Mouse (Mus musculus): ENCODE measurements around the gene Gstm7.
"Not testable (repeated sequence)": the region's sequence is repeated elsewhere in the genome, so short reads cannot be mapped to it uniquely, and the experiment has no call there.

Gstm7 gene

GRCm38 (mm10) chr3:107932128-107932527, 511 bp upstream of the Gstm7 start:
- no peak for DNase-seq

GRCm38 (mm10) chr3:107931134-107931533, 483 bp downstream of the Gstm7 start:
- DNase-seq, result no peak

GRCm38 (mm10) chr3:107929731-107930130, 1.9 kb downstream of the Gstm7 start:
- peak; percentile 71 for DNase-seq

GRCm38 (mm10) chr3:107929243-107929642, 2.4 kb downstream of the Gstm7 start:
- no peak for DNase-seq

GRCm38 (mm10) chr3:107928691-107929090, 2.9 kb downstream of the Gstm7 start:
- peak; percentile 58 for DNase-seq

- no peak for DNase-seq
Observed at GRCm38 (mm10) chr3:107927841-107928240, 3.8 kb downstream of the Gstm7 start.

- DNase-seq, result no peak
Observed at GRCm38 (mm10) chr3:107925335-107925734, 6.3 kb downstream of the Gstm7 start.

- no peak for DNase-seq
Observed at GRCm38 (mm10) chr3:107920348-107920747, 11.3 kb downstream of the Gstm7 start.

GRCm38 (mm10) chr3:107917783-107918408, 13.7 kb downstream of the Gstm7 start:
- DNase-seq, result peak; percentile 83

- DNase-seq, result no peak
Observed at GRCm38 (mm10) chr3:107917097-107917496, 14.5 kb downstream of the Gstm7 start.

- DNase-seq, result no peak
Observed at GRCm38 (mm10) chr3:107916674-107917073, 14.9 kb downstream of the Gstm7 start.

- DNase-seq, result no peak
Observed at GRCm38 (mm10) chr3:107905942-107906341, 25.7 kb downstream of the Gstm7 start.

- no peak for DNase-seq
Observed at GRCm38 (mm10) chr3:107900955-107901673, 30.5 kb downstream of the Gstm7 start.

GRCm38 (mm10) chr3:107898691-107899090, 32.9 kb downstream of the Gstm7 start:
- DNase-seq, result no peak

GRCm38 (mm10) chr3:107895720-107896569, 35.7 kb downstream of the Gstm7 start, which contains the start of gene Gstm5:
TSS of gene Gstm5 (plus strand) at chr3:107895821.
- DNase-seq, result peak; percentile 82

- no peak for DNase-seq
Observed at GRCm38 (mm10) chr3:107895194-107895719, 36.4 kb downstream of the Gstm7 start.

- DNase-seq, result not testable (repeated sequence)
Observed at GRCm38 (mm10) chr3:107889236-107889635, 42.4 kb downstream of the Gstm7 start.

GRCm38 (mm10) chr3:107887674-107888495, 43.7 kb downstream of the Gstm7 start:
- no peak for DNase-seq

GRCm38 (mm10) chr3:107877747-107878736, 53.6 kb downstream of the Gstm7 start:
- DNase-seq, result no peak

- no peak for DNase-seq
Observed at GRCm38 (mm10) chr3:107877005-107877404, 54.6 kb downstream of the Gstm7 start, which contains the start of gene Eps8l3. TSS of gene Eps8l3 (plus strand) at chr3:107877229.

All from lung, postnatal 36 days (tissue).